Mouse (Mus musculus) ES-E14 (cell line): ENCODE data around the gene Nos2.

Source experiments
- CHD2 ChIP-seq: IDR thresholded peaks from 2 replicates; pipeline ENCODE4 v1.6.1; 2014; ENCODE audit warnings: mild to moderate bottlenecking, low read depth, low read length, inconsistent platforms
- HCFC1 ChIP-seq: IDR thresholded peaks from 2 replicates; pipeline ENCODE4 v1.6.1; 2012; ENCODE audit warnings: low read length, inconsistent platforms, borderline replicate concordance; ENCODE audit not compliant: insufficient read depth
- ZC3H11A ChIP-seq: IDR thresholded peaks from 2 replicates; pipeline ENCODE4 v1.6.1; 2012; ENCODE audit warnings: low read depth, mild to moderate bottlenecking, inconsistent platforms, low read length, borderline replicate concordance
- ZNF384 ChIP-seq: IDR thresholded peaks from 2 replicates; pipeline ENCODE4 v1.6.1; 2012; ENCODE audit warnings: low read depth, low read length, inconsistent platforms

DNA sequence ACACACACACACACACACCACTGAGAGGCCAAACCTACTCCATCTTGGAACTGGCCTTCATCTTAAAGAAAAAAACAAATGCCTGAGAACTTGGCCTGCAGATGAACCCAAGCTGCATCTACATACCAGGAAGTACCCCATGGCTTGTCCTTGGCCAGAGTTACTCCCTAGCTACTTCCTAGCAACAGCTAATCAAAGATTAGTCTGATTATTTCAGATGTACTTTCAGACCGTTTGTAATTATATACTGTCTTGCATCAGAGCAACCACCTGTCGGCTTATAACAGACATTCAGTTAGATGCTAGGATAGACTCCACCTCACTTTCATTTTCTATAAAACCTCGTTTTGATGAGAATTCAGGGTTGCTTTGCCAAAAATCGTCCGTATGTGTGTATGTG lies 85.8 kb downstream of the Nos2 start:
- TF ChIP-seq HCFC1 = no peak
- no peak for TF ChIP-seq ZNF384
- TF ChIP-seq CHD2 = no peak
- no peak for TF ChIP-seq ZC3H11A
